Mouse (Mus musculus) midbrain, postnatal 0 days (tissue): ENCODE data around the gene Vmn1r193. TPM values are rescaled to one million over a fixed set of nuclear protein-coding genes. Genes with fewer than 3 reads are reported as not detected.

Source experiments
- ATAC-seq: fragments of 200-750 bp; cut with Nextera tagmentation; 2 replicates; pipeline ENCODE4 v1.8.0; 2017; ENCODE audit warnings: moderate number of reproducible peaks, mild to moderate bottlenecking, moderate TSS enrichment, moderate library complexity; ENCODE audit not compliant: low FRiP score
- DNase-seq: peaks from one replicate; pipeline ENCODE4 v3.0.0-alpha.2; 2015; ENCODE audit warnings: low spot score
- H3K27ac ChIP-seq: fragments of 300-500 bp; sonication (generic); 2 replicates; pipeline ENCODE4 v1.5.1; 2014; ENCODE audit warnings: low read depth, mild to moderate bottlenecking, low read length, mixed read lengths
- H3K27me3 ChIP-seq: fragments of 300-500 bp; sonication (generic); 2 replicates; pipeline ENCODE4 v1.6.1; 2014; ENCODE audit warnings: low read length, control low read depth, mixed read lengths; ENCODE audit not compliant: insufficient read depth
- H3K36me3 ChIP-seq: fragments of 300-500 bp; sonication (generic); 2 replicates; pipeline ENCODE4 v1.6.1; 2014; ENCODE audit warnings: low read length, control low read depth, mixed read lengths; ENCODE audit not compliant: insufficient read depth
- H3K4me1 ChIP-seq: fragments of 300-500 bp; sonication (generic); 2 replicates; pipeline ENCODE4 v1.6.1; 2014; ENCODE audit warnings: mild to moderate bottlenecking, control low read depth, antibody characterized with exemption, low read length, mixed read lengths; ENCODE audit not compliant: insufficient read depth
- H3K4me2 ChIP-seq: fragments of 300-500 bp; sonication (generic); 2 replicates; pipeline ENCODE4 v1.6.1; 2014; ENCODE audit warnings: low read depth, mild to moderate bottlenecking, low read length, mixed read lengths; ENCODE audit not compliant: poor library complexity, severe bottlenecking
- H3K4me3 ChIP-seq: fragments of 300-500 bp; sonication (generic); 2 replicates; pipeline ENCODE4 v1.5.1; 2014; ENCODE audit warnings: low read depth, mild to moderate bottlenecking, low read length, moderate library complexity
- H3K9ac ChIP-seq: fragments of 300-500 bp; sonication (generic); replicated peaks from 2 replicates; pipeline ENCODE4 v1.6.1; 2014; ENCODE audit warnings: mild to moderate bottlenecking, low read length, moderate library complexity, mixed read lengths; ENCODE audit not compliant: poor library complexity, severe bottlenecking
- H3K9me3 ChIP-seq: fragments of 300-500 bp; sonication (generic); 2 replicates; pipeline ENCODE4 v1.6.1; 2016; ENCODE audit warnings: low read length, control low read depth
- CTCF ChIP-seq: IDR thresholded peaks from 2 replicates; pipeline ENCODE4 v1.5.1; 2016; ENCODE audit warnings: antibody characterized with exemption, mild to moderate bottlenecking
- WGBS: fragments of 180-500 bp; shearing (Covaris S2); extraction: QIAGEN DNeasy Blood & Tissue Kit; methylation state at CpG from one replicate; pipeline ENCODE4 v1.1.7; 2014; 5-methylcytosine and 5-hydroxymethylcytosine counted together
- microRNA-seq: library from miRNA; unstranded; fragments of <30 nt; microRNA quantifications from one replicate; pipeline ENCODE4, GENCODE M21; 2016; ENCODE audit warnings: borderline number of aligned reads
- polyA plus RNA-seq: library from polyadenylated mRNA; unstranded; fragments of >200 nt; fragmentation: Nextera tagmentation; extraction: Ambion mirVana; gene quantifications from 2 replicates; pipeline ENCODE4 v1.2.1, GENCODE M21; 2015
- total RNA-seq: library from RNA; depleted of rRNA; stranded (reverse); fragments of >200 nt; gene quantifications from 2 replicates; pipeline ENCODE4 v1.2.3, GENCODE M21; 2014; rRNA removed

Gene Vmn1r193
- total and polyA plus RNA-seq, 2 experiments from 2014 or later = not detected

- Histone ChIP-seq H3K9ac (no peak overlapping the region), H3K9me3 (no peaks in the 10 kb centered on the region), H3K4me2 (no peak overlapping the region), H3K27ac (no peak overlapping the region), H3K27me3 (no peaks in the 10 kb centered on the region), H3K36me3 (no peaks in the 10 kb centered on the region), H3K4me3 (no peak overlapping the region), H3K4me1 (no peaks in the 10 kb centered on the region)
- TF ChIP-seq CTCF = no peak
- ATAC-seq (no peak), DNase-seq (no peak)
- 73% methylated on average over 2 of the region's 2 CpGs for WGBS
Observed at GRCm38 (mm10) chr13:22190385-22190784, 32.6 kb downstream of the Vmn1r193 start.

- DNase-seq (no peak), ATAC-seq (no peak)
- Histone ChIP-seq H3K36me3 (no peaks in the 10 kb centered on the region), H3K27ac (no peak overlapping the region), H3K27me3 (no peaks in the 10 kb centered on the region), H3K9me3 (no peaks in the 10 kb centered on the region), H3K9ac (no peak overlapping the region), H3K4me1 (no peaks in the 10 kb centered on the region), H3K4me2 (no peak overlapping the region), H3K4me3 (no peak overlapping the region)
- TF ChIP-seq CTCF = no peak
- WGBS = 92% methylated on average over 2 of the region's 2 CpGs
Observed at GRCm38 (mm10) chr13:22189313-22189712, 33.6 kb downstream of the Vmn1r193 start.

- Histone ChIP-seq H3K9ac (no peak within 1 kb of the TSS), H3K27me3 (no peaks in the 10 kb centered on the region), H3K9me3 (no peaks in the 10 kb centered on the region), H3K27ac (no peak within 1 kb of the TSS), H3K4me2 (no peak within 1 kb of the TSS), H3K4me1 (no peaks in the 10 kb centered on the region), H3K4me3 (no peak within 1 kb of the TSS), H3K36me3 (no peaks in the 10 kb centered on the region)
- 83% methylated on average over 1 of the region's 1 CpGs for WGBS
- ATAC-seq (no peak), DNase-seq (no peak)
- no peak for TF ChIP-seq CTCF
Observed at GRCm38 (mm10) chr13:22183869-22184268, 39.1 kb downstream of the Vmn1r193 start, which contains the start of gene Vmn1r191. Gene Vmn1r191, minus strand, starts transcription at chr13:22183969.

- no peak for ATAC-seq
Observed at GRCm38 (mm10) chr13:22168416-22168815, 54.5 kb downstream of the Vmn1r193 start.

More at GRCm38 (mm10) chr13:22168416-22168815, 54.5 kb downstream of the Vmn1r193 start:
- Histone ChIP-seq H3K27me3 (no peaks in the 10 kb centered on the region), H3K36me3 (no peaks in the 10 kb centered on the region), H3K4me3 (no peak overlapping the region), H3K9ac (no peak overlapping the region), H3K27ac (no peak overlapping the region), H3K9me3 (peaks cover 5% of the 10 kb centered on the region; the same call in 1 of the 2 replicates), H3K4me1 (no peaks in the 10 kb centered on the region), H3K4me2 (no peak overlapping the region)
- no peak for TF ChIP-seq CTCF
- WGBS = 93% methylated on average over 15 of the region's 15 CpGs
- DNase-seq = no peak

Small RNA genes within 50 kb of the gene (microRNA-seq; reads per million reads assigned to microRNA genes)
- not detected for gene Gm23282
- gene Gm25084 = not detected

Other genes starting within 250 kb of the Vmn1r193 start
- gene Pom121l2, start 242.0 kb downstream of the Vmn1r193 start, total RNA-seq = 0.05 and 0.90 TPM in 2 replicates
- not detected in 2 replicates for gene Pom121l2, start 242.0 kb downstream of the Vmn1r193 start, polyA plus RNA-seq
- gene Prss16, start 213.4 kb downstream of the Vmn1r193 start, total RNA-seq = 0.09 and 1.6 TPM in 2 replicates
- not detected in 2 replicates for gene Prss16, start 213.4 kb downstream of the Vmn1r193 start, polyA plus RNA-seq
- gene Hist1h2ah, start 187.6 kb downstream of the Vmn1r193 start, total RNA-seq = 4.5 and 62.6 TPM in 2 replicates
- 6.9 TPM in 1 of 2 replicates, not detected in the other for gene Hist1h2ah, start 187.6 kb downstream of the Vmn1r193 start, polyA plus RNA-seq
- 112 and 321 TPM in 2 replicates for gene Hist1h2bk, start 187.3 kb downstream of the Vmn1r193 start, total RNA-seq
- gene Hist1h2bk, start 187.3 kb downstream of the Vmn1r193 start, polyA plus RNA-seq = not detected in 2 replicates
- gene Hist1h4i, start 181.8 kb downstream of the Vmn1r193 start, total RNA-seq = 10.0 and 19.2 TPM in 2 replicates
- 2.2 and 2.5 TPM in 2 replicates for gene Hist1h4i, start 181.8 kb downstream of the Vmn1r193 start, polyA plus RNA-seq
- 84.2 and 252 TPM in 2 replicates for gene Hist1h2ag, start 180.2 kb downstream of the Vmn1r193 start, total RNA-seq
- gene Hist1h2ag, start 180.2 kb downstream of the Vmn1r193 start, polyA plus RNA-seq = 2.5 TPM in 1 of 2 replicates, not detected in the other
- gene Hist1h2bj, start 179.9 kb downstream of the Vmn1r193 start, total RNA-seq = 161 and 335 TPM in 2 replicates
- 2.7 and 3.2 TPM in 2 replicates for gene Hist1h2bj, start 179.9 kb downstream of the Vmn1r193 start, polyA plus RNA-seq
- not detected in 2 replicates for gene Vmn1r188, start 138.7 kb downstream of the Vmn1r193 start, total RNA-seq
- not detected in 2 replicates for gene Vmn1r188, start 138.7 kb downstream of the Vmn1r193 start, polyA plus RNA-seq
- not detected in 2 replicates for gene Vmn1r189, start 117.3 kb downstream of the Vmn1r193 start, total RNA-seq
- gene Vmn1r189, start 117.3 kb downstream of the Vmn1r193 start, polyA plus RNA-seq = not detected in 2 replicates
- gene Vmn1r191, start 39.2 kb downstream of the Vmn1r193 start, total RNA-seq = not detected in 2 replicates
- not detected in 2 replicates for gene Vmn1r191, start 39.2 kb downstream of the Vmn1r193 start, polyA plus RNA-seq
- not detected in 2 replicates for gene Vmn1r192, start 32.0 kb downstream of the Vmn1r193 start, total RNA-seq
- not detected in 2 replicates for gene Vmn1r192, start 32.0 kb downstream of the Vmn1r193 start, polyA plus RNA-seq
- not detected in 2 replicates for gene Vmn1r194, start 21.1 kb upstream of the Vmn1r193 start, total RNA-seq
- not detected in 2 replicates for gene Vmn1r194, start 21.1 kb upstream of the Vmn1r193 start, polyA plus RNA-seq
- gene Vmn1r195, start 47.4 kb upstream of the Vmn1r193 start, total RNA-seq = not detected in 2 replicates
- not detected in 2 replicates for gene Vmn1r195, start 47.4 kb upstream of the Vmn1r193 start, polyA plus RNA-seq
- not detected in 2 replicates for gene Vmn1r196, start 66.8 kb upstream of the Vmn1r193 start, total RNA-seq
- gene Vmn1r196, start 66.8 kb upstream of the Vmn1r193 start, polyA plus RNA-seq = not detected in 2 replicates
- gene Vmn1r197, start 101.4 kb upstream of the Vmn1r193 start, total RNA-seq = not detected in 2 replicates
- gene Vmn1r197, start 101.4 kb upstream of the Vmn1r193 start, polyA plus RNA-seq = not detected in 2 replicates
- not detected in 2 replicates for gene Vmn1r198, start 127.2 kb upstream of the Vmn1r193 start, total RNA-seq
- gene Vmn1r198, start 127.2 kb upstream of the Vmn1r193 start, polyA plus RNA-seq = not detected in 2 replicates
- gene Vmn1r199, start 156.7 kb upstream of the Vmn1r193 start, total RNA-seq = not detected in 2 replicates
- gene Vmn1r199, start 156.7 kb upstream of the Vmn1r193 start, polyA plus RNA-seq = not detected in 2 replicates
- gene Vmn1r200, start 167.2 kb upstream of the Vmn1r193 start, total RNA-seq = not detected in 2 replicates
- gene Vmn1r200, start 167.2 kb upstream of the Vmn1r193 start, polyA plus RNA-seq = not detected in 2 replicates
- not detected in 2 replicates for gene Vmn1r201, start 248.8 kb upstream of the Vmn1r193 start, total RNA-seq
- not detected in 2 replicates for gene Vmn1r201, start 248.8 kb upstream of the Vmn1r193 start, polyA plus RNA-seq